Mouse (Mus musculus): ENCODE data around the gene Gcnt2.
A peak's percentile ranks its signal among the peaks of the same experiment; 100 is the strongest.
"Not testable (repeated sequence)": the region's sequence is repeated elsewhere in the genome, so short reads cannot be mapped to it uniquely, and the experiment has no call there.

Gene Gcnt2

DNA sequence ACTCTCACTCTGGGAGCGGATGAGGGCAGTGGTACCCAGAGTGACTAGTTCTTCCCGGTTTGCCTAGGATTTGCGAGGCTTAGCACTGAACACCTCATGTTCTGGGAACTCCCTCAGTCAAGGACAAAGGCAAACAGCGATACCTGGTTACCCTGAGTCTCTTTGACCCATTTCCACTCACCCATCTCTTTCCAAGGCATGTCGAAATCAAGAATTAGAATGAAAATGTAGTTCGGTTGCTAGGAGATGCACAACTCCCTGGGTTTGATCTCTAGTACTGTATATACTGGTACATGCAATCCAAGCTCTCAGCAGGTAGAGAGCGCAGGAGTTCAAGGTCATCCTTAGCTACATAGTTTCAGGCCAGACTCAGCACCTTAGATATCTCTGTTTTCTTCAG is 47.0 kb downstream of the Gcnt2 start:
- DNase-seq (ENCODE audit: low spot score in 2 of 2): no peak

DNA sequence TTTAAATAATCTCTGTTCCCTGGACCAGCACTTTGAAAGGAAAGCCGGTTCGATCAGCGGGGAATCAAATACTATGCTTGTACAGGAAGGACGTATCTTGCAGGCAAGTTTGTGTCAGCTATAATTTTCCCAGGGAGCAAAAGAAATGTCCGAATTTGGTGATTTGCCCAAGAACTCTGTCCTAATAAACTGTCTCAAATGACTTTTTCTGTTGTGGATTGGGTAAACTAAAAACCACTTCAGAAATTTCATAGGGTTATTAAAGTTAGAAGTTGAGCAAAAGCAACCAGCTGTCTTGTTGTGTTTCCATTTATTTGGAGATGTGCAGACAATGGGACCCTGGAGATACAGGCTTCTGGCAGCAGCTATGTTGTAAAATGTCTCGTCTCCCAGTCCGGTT is 47.7 kb downstream of the Gcnt2 start:
- DNase-seq (ENCODE audit: low spot score in 2 of 2): no peak

DNA sequence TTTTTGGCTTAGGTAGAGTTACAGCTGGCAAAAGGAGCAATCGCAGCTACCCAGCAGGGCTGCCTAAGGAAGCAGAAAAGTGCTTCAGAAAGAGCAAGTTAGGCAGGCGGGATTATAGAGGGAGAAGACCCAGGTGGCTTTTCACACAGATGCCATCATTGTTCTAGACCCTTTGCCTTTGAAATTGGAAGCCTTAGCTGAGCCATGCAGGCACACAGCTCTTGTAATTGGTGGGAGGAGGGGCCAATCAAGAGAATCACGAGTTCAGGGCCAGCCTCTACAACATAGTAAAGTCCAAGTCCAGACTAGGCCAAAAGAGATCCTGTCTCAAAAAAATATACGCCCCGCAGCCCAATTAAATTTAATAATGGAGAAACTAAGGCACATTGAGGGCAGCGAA is 48.5 kb downstream of the Gcnt2 start:
- DNase-seq (ENCODE audit: low spot score in 2 of 2): no peak

DNA sequence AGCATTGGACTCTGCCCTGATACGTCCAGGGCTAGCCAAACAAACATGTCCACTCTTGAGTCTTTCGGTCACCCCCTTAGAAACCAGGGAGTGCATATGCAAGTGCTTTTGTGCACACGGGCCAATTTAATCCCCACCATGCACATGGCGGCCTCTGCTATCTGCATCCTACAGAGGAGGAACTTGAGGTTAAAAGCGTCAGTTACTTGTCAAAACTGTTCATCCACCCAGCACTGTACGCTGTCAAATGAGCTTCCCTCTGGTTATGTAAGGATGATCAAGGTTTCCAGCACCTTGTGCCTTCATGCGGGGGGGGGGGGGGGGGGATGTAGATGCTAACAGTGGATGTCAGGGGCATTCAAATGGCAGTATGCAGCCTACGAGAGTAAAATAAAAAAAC is 49.5 kb downstream of the Gcnt2 start:
- DNase-seq (ENCODE audit: low spot score in 2 of 2): no peak

DNA sequence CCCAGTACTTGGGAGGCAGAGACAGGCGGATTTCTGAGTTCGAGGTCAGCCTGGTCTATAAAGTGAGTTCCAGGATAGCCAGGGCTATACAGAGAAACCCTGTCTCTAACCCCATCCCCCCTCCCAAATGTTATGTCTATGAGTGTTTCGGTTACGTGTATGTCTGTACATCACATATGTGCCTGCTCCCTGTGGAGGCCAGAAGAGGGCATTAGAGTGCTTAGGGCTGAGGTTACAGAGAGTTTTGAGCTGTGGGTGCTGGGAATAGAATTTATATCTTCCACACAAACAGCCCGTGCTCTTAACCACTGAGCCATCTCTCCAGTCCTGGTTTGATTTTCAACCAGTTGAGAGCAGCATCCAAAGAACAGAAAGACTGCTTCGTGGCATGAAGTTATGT is 50.5 kb downstream of the Gcnt2 start:
- no peak for DNase-seq (ENCODE audit: low spot score in 2 of 2)

DNA sequence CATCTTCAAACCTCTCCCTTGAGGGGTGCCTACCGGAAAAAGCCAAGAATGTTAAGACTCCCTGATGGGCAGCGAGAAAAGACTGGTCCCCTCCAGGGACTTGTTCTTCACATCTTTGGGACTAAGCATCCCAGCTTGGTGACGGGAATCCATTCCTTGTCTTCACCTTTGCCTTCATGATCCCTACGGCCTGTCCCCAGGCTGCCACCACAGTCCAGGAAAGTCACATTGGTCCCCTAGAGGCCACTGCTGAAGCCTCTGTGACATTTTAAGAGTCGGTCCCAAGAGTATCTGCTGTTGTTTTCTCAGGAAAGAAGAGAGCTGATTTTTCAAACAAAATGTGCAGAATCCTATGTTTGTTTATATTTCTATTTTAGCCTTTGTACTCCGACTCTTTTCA is 52.4 kb downstream of the Gcnt2 start:
- no peak for DNase-seq (ENCODE audit: low spot score in 2 of 2)

DNA sequence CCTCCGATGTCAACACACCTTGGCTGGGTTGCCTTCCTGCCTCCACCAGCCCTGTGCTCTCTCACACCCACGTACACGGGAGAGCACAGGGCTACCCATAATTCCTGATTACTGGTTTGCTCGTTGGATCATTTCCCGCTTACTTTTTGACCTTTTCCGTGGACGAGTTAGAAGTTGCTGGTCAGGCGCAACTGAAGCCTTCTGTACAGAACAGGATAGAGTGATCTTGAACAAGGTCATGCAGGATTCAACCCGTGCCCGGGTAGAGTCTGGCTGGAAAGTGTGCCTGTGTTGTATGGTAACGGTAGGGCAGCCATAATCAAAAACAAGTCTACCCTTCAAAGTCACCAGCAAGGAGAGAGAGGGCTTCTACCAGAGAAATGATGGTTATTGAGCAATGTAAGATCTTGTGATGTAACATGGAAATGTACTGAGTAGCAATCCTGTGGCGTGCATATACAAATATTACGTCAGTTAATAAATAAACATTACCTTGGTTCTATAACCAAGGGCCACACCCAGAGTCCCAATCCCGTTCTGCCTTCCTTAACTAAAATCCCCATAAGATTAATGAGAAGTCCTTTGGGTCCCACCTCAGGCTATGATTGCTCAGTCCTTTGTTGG is 54.0 kb downstream of the Gcnt2 start:
- no peak for DNase-seq (ENCODE audit: low spot score in 2 of 2)

DNA sequence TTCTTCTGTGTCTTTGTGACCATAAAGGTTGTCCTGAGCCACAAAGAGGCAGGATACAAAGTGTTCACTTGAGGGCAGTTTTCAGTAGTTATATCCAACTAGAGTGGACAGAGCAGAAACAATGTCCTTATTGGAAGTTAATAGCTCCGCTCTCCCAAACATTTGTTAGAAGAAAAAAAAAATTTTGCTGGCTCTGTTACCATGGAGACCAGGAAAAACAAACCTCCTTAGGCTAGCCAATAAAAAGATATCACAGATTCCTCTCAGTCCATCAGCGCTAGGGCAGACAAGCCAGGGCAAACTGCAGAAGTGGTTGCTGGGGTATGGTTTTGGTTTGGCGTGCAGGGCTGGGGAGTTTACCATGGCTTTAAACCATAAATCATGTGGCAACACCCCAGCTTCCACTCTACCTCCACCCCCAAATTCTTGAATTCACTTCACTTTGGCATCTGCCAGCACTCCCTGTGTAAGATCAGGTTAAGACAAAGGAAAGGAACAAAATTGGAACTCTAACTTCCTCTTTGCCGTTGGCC is 54.6 kb downstream of the Gcnt2 start:
- DNase-seq (ENCODE audit: low spot score in 2 of 2): no peak

DNA sequence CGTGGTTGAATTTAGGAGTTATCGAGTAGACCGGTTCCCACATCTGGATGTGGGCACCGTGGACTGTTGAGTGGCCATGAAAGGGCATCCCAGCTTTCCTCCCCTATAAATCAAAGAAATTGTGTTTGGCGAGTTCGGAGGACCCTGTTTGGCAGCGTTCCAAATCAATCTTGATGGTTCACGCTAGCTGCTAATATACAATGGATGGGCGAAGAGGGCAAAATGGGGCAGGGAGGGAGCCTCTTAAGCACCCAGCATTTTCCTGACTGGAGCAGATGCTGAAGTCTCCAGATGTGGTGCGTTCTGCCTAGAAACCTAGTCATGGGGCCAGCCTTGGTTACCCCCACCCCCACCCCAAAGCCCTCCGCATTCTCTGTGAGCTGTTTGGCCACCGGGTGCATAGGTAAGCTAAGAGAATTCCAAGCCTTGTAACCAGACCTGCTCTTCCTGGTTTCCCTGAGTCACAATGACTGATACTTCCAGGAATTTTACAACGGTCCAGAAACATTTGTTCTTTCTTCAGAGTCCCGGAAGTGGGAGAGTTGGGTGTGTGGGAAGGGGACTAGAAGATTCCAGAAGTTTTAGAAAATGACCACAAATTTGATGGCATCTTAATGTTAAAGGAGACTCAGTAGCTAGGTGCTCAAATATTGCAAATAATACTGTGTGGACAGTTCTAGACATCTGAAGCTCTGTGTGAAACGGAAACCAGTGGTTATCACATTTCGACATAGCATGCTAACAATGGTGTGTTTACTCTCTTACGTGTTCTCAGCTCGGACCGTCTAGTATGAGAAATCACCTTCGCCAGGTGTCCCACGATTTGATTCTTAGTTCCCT is 57.0 kb downstream of the Gcnt2 start:
- no peak for DNase-seq (ENCODE audit: low spot score in 2 of 2)

DNA sequence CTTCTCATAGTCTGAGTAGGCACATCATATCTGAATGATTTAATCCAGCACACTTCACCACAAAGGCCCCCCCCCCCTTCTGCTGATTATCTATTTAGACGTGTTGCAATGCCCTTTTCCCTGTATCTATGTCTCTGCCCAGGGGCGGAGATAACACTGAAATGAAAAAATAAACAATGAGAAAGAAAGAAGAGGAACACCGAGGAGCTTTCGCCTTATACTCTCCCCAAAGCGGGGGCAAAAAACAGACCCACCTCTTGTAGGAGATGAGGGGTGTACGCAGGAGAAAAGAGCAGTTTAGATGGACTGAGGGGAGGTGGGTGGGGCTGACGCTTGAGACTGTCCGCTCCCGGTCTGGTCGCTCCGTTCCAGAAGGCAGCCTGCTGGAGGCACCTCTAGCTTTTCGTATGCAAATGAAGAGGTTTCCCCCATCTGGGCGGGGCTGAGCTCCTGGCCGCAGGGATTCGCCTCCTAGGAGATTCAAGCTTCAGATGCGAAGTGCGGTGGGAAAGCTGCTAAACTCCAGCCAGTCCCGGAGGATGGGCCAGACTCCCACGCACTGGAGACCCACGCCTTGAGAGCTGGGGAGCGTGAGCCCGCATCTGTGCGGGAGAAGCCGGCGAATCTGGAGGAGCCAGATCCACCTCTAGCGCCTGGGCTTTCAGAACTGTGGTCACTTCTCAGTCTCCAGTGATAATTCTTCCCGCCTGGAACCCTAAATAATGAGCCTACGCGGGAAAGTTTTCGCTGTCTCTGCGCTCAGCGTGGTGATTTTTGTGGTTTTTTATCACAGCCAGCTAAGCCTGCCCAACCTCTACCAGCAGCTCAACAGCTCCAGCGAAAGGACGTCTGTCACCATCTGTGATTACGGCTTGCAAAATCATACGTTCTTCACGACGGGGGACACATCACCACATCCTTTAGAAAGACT is 57.9 kb downstream of the Gcnt2 start:
- DNase-seq (ENCODE audit: low spot score in 2 of 2): peak; percentile 25 to 41

DNA sequence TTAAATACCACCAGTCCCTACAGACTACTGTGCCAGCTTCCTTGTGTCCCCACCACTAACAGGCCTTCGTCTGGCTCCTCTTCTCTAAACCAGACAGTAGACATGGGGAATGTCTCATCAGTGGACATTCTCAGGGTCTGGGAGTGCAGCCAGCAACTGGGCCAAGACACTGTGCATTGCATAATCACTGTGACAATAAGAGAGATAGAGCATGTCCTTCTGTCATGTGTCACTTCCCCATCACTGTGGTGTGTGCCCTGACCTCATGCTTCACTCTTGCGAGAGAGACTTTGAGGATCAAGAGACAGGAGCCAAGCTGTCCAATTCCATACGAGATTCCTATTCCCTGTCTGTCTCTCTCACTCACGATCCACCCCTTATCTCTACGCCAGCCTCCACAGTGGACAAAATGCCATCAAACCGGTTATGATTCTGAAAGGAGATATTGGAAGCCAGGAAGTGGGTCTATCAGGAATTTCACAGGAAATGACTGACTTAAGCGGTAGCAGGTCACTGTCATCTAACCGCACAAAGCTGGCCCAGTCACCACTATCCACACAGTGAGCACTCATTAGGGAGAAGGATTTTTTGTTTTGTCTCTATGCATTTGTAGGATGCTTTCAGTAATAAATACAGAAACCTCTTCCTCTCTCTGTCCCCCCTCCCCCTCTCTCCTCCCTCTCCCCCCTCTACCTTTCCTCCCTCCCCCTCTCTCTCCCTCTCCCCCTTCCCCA is 61.9 kb downstream of the Gcnt2 start:
- no peak for DNase-seq (ENCODE audit: low spot score in 2 of 2)

DNA sequence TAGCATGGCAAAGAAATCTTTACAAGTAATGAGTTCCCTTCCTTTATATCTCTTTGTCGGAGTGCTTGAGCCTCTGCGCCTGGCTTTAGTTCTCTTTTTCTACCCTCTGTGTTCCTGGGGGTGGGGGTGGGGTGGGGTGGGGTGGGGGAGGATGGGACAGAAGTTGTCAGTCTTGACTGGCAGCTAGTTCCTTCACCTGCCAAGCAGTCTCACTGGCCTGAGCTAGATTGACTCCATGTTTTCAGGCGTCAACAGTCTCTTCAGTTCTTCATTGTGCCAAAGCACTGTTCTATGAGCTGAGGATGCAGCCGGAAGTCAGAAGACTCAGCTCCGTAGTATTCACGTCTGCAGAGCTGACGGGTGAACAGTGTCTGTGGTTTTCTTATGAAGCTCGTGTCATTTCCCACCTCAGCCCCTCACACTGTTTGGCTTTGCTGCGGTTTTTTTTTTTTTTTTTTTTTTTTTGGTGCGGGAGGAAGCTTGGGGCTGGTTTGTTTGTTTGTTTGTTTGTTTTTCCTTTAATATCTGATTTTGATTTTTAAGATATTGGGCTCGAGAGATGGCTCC is 62.8 kb downstream of the Gcnt2 start:
- DNase-seq (ENCODE audit: low spot score in 2 of 2): no peak

DNA sequence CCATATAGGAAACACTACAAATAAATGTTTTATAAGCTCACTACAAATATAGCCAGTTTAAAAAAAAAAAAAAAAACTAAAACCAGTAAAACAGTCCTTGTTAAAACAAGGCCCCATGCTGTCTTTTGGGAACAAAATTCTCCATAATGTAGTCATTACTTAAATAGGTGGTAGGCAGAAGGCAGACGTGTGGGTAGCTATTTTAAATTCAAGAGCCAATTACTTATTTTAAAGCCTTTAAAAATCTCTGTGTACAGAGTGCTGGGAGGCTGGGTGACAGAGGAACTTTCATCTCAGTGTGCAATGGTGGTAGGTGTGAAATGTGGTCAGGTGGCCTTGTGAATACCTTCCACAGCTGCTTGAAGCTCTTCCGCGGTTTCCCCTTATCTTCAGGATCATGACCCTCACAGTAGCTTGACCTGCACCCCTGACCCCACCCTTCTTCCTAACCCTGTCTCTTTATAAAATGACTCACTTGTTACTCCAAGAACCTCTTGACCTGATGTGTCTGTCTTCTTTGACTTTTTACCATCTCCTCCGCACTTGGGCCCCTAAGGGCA is 64.3 kb downstream of the Gcnt2 start:
- DNase-seq (ENCODE audit: low spot score in 2 of 2): no peak

DNA sequence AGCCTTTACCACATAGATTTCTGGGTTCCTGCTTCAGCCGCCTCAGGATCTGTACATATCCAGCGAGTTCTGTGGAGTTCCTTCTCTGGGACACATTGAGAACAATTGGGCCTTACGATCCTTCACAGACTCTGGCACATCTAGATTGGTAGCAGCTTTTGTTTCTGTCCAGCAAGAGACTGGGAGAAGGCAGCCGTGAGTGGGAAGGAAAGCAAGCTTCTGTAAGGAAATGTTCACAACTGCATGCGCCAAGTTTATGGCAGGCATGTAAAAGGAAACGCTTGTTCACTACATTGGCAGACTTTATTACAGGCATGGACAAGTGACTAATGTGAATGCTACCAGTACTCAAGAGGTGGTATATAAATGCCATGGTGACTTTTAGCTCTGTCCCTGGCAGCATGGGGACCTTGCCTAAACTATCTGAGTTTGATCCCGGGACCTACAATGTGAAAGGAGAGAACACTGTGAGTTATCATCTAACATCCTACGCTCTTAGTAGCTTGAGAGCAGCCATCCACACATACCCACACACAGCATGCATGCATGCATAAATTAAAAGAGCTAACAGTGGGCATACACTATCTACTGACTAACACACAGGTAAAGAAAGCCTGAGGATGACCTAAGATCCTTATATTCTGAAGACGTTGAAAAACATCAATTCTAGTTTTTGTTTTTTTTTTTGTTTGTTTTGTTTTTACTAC is 68.8 kb downstream of the Gcnt2 start:
- no peak for DNase-seq (ENCODE audit: low spot score in 2 of 2)

DNA sequence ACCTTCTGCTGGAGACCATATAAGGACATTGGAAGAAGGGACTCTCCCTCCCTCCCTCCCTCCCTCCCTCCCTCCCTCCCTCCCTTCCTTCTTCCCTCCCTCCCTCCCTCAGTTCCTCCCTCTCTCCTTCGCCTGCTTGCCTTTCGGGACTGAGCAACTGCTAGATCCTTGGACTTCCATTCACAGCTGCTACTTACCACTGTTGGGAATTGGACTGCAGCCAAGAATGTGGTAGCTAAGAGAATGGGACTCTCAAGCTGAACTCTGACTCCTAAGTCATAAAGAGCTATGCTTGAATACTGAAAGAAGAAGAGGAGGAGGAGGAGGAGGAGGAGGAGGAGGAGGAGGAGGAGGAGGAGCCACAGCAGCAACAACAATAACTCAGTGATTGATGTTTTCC is 72.3 kb downstream of the Gcnt2 start:
- DNase-seq (ENCODE audit: low spot score in 2 of 2): not testable (repeated sequence)

DNA sequence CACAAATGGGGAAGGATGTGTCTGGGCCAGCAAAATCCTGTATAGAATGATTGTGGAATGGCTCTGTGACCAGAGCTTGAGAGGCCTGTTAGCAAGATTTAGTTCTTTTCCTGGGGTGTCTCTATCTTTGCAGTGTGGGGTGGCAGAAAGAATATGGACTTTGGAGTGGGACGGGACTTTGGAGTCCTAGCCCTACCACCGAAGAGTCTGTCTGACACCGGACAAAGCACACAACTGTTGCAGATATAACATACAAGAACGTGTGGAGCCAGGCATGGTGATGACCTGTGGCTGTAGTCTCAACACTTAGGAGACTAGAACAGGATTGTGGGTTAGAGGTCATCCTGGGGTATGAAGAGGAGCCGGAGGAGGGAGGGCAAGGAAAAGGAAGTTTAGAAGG is 73.0 kb downstream of the Gcnt2 start:
- no peak for DNase-seq (ENCODE audit: low spot score in 2 of 2)

DNA sequence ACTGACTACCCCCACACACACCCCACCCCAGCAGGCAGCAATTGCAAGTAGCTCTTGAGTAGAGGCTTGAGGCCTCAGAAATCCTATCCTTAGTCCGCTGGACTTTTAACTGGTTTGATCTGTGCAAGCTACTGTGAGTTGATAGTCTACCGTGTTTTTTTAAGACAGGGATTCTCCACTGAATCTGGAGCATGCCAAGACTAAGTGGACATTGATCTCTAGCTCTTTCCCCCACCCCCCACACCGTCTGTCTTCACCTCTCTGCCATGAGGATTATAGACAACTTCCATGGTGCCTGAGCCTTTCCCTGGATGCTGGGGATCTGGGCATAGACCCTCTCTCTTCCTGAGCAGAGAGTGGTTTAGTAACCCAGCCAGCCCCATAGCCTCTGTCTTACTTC is 74.8 kb downstream of the Gcnt2 start:
- DNase-seq (ENCODE audit: low spot score in 2 of 2): no peak

DNA sequence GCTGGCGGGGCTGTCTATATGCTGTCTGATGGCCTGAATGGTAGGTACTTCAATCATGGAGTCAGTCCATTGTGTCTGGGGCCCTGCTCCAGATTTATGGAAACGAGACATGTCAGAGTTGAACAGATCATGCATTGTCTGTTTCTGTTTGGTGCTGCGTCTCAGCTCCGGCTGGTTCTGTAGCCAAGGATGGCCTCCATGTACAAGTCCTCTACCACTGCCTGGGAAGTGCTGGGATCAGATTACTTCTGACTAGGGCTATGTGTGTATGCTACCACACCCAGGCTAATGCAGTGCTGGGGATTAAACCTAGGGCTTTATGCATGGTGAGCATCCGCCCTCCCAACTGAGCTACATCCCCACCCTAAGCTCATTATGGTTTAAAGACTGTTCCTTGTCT is 78.0 kb downstream of the Gcnt2 start:
- DNase-seq (ENCODE audit: low spot score in 2 of 2): no peak

DNA sequence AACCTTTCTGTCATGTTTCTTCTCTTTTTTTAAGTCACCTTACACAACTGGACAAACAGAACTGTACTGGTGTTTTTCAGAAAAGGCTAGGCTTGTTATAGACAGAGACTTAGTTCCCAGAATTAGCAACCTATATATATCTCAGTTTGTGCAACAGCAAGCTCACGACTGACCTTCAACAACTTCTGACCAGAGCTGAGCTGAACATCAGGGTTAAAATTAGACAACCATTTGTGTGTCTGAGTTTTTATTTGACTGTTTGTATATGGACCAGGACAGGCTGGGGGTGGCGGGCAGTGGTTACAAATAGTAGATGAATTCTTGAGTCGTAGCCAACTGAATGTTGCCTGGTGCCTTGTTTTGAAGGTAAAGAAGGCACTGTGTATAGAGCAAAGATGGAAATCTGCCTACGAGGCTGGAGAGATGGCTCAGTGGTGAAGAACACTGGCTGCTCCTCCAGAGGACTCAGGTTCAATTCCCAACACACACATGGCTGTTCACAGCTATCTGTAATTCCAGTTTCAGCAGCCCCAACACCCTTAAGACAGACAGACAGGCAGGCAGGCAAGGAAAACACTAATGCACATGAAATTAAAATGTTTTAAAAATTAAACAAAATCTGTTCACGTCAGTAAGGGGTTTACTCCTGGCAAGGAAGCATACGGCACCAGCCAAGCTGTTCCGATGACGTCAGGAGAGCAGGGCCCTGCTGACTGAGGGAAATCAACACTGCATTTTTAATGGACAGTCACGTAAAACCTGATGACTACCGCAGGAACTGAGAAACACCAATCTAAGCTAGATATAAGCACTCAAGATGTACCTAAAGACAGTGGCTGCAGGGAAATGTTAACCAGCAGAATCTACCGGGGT is 79.2 kb downstream of the Gcnt2 start:
- no peak for DNase-seq (ENCODE audit: low spot score in 2 of 2)
